8 mouse cellular contexts compared by ENCODE assay signal in the genomic region with DNA sequence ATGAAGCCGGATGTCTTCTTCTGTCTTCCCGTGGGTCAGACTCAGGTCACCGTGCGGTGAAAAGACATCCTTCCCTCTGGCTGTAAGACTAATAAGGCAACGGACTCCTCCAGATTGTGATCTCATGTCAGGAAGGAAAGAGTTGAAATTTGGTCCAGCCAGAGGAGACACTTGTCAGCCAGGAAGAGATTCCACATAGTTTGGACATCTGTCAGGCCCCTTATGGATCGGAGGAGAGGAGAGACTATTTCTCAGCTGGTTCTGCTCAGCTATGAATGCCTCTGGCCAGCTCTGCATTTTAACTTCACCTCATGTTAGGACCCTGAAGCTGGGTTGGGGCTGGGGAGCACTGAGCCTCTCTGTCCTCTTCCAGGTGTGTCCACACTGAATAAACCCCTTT. TPM values are rescaled to one million over a fixed set of nuclear protein-coding genes. Genes with fewer than 3 reads are reported as not detected.
A peak's percentile ranks its signal among the peaks of the same experiment; 100 is the strongest.
DNase-seq lines count a peak whose midpoint lies in the region; ATAC-seq and TF ChIP-seq lines count a peak whose summit lies in the region.

No protein-coding gene starts in this region.

- H3K4me3 ChIP-seq in heart, embryonic 10.5 days = peak overlapping the region; percentile 38
- H3K4me3 ChIP-seq in midbrain, embryonic 14.5 days (replicated peaks; ENCODE audit: low read depth, low read length) = no peak overlapping the region
- H3K4me3 ChIP-seq in midbrain, embryonic 11.5 days (ENCODE audit: low read depth, low read length) = no peak overlapping the region
- no peak overlapping the region for H3K4me3 ChIP-seq in kidney, postnatal 0 days (replicated peaks; ENCODE audit: low read depth, low read length)
- H3K4me3 ChIP-seq in stomach, embryonic 15.5 days (replicated peaks) = no peak overlapping the region
- no peak overlapping the region for H3K4me3 ChIP-seq in liver, embryonic 12.5 days

- ATAC-seq in midbrain, embryonic 14.5 days (ENCODE audit: low FRiP score, low TSS enrichment) = no peak
- no peak for ATAC-seq in midbrain, embryonic 11.5 days (ENCODE audit: low FRiP score)
- ATAC-seq in kidney, postnatal 0 days (replicated peaks; ENCODE audit: low FRiP score, low read depth) = no peak
- no peak for ATAC-seq in stomach, embryonic 15.5 days (ENCODE audit: insufficient read depth, low FRiP score, low read depth)
- ATAC-seq in liver, embryonic 12.5 days = no peak

- no peaks in the 10 kb centered on the region for H3K27me3 ChIP-seq in heart, embryonic 10.5 days (ENCODE audit: insufficient read depth, poor library complexity, severe bottlenecking)
- no peaks in the 10 kb centered on the region for H3K27me3 ChIP-seq in midbrain, embryonic 14.5 days (ENCODE audit: control insufficient read depth, insufficient read depth, low read length)
- H3K27me3 ChIP-seq in midbrain, embryonic 11.5 days (ENCODE audit: control insufficient read depth, insufficient read depth, low read length) = no peaks in the 10 kb centered on the region
- H3K27me3 ChIP-seq in kidney, postnatal 0 days (ENCODE audit: insufficient read depth, low read length) = no peaks in the 10 kb centered on the region
- no peaks in the 10 kb centered on the region for H3K27me3 ChIP-seq in stomach, embryonic 15.5 days (replicated peaks)
- H3K27me3 ChIP-seq in liver, embryonic 12.5 days (replicated peaks) = peaks cover 10% of the 10 kb centered on the region

- H3K27ac ChIP-seq in heart, embryonic 10.5 days = peak overlapping the region; percentile 90
- H3K27ac ChIP-seq in midbrain, embryonic 14.5 days (replicated peaks; ENCODE audit: low read depth, low read length) = peak overlapping the region; percentile 76
- no peak overlapping the region for H3K27ac ChIP-seq in midbrain, embryonic 11.5 days (ENCODE audit: low read depth, low read length)
- H3K27ac ChIP-seq in kidney, postnatal 0 days = peak overlapping the region; percentile 3; the same call in 1 of the 2 replicates
- peak overlapping the region; percentile 46; the same call in 1 of the 2 replicates for H3K27ac ChIP-seq in stomach, embryonic 15.5 days
- no peak overlapping the region for H3K27ac ChIP-seq in liver, embryonic 12.5 days

- peaks cover 84% of the 10 kb centered on the region for H3K4me1 ChIP-seq in heart, embryonic 10.5 days
- peaks cover 4% of the 10 kb centered on the region for H3K4me1 ChIP-seq in midbrain, embryonic 14.5 days (ENCODE audit: control insufficient read depth, insufficient read depth, low read length)
- H3K4me1 ChIP-seq in midbrain, embryonic 11.5 days (ENCODE audit: control insufficient read depth, insufficient read depth, low read length) = no peaks in the 10 kb centered on the region; the same call in 1 of the 2 replicates
- peaks cover 9% of the 10 kb centered on the region; the same call in 1 of the 2 replicates for H3K4me1 ChIP-seq in kidney, postnatal 0 days (replicated peaks; ENCODE audit: insufficient read depth, low read length)
- peaks cover 21% of the 10 kb centered on the region for H3K4me1 ChIP-seq in stomach, embryonic 15.5 days
- no peaks in the 10 kb centered on the region for H3K4me1 ChIP-seq in liver, embryonic 12.5 days

- no peaks in the 10 kb centered on the region for H3K9me3 ChIP-seq in heart, embryonic 10.5 days
- no peaks in the 10 kb centered on the region for H3K9me3 ChIP-seq in midbrain, embryonic 14.5 days (ENCODE audit: control insufficient read depth, low read length)
- H3K9me3 ChIP-seq in midbrain, embryonic 11.5 days (ENCODE audit: control insufficient read depth, low read length) = no peaks in the 10 kb centered on the region
- H3K9me3 ChIP-seq in kidney, postnatal 0 days (replicated peaks; ENCODE audit: low read length) = no peaks in the 10 kb centered on the region
- H3K9me3 ChIP-seq in stomach, embryonic 15.5 days = no peaks in the 10 kb centered on the region
- H3K9me3 ChIP-seq in liver, embryonic 12.5 days (replicated peaks) = no peaks in the 10 kb centered on the region

- no peak overlapping the region; the same call in 1 of the 2 replicates for H3K9ac ChIP-seq in midbrain, embryonic 14.5 days (replicated peaks; ENCODE audit: low read length)
- H3K9ac ChIP-seq in midbrain, embryonic 11.5 days (ENCODE audit: low read length) = no peak overlapping the region
- no peak overlapping the region for H3K9ac ChIP-seq in kidney, postnatal 0 days (ENCODE audit: low read depth, low read length)
- no peak overlapping the region for H3K9ac ChIP-seq in stomach, embryonic 15.5 days
- no peak overlapping the region for H3K9ac ChIP-seq in liver, embryonic 12.5 days

- no peak for TF ChIP-seq CTCF in kidney, postnatal 0 days (IDR thresholded peaks at IDR 0.05; ENCODE audit: low read depth)

- peaks cover 7% of the 10 kb centered on the region; the same call in 1 of the 2 replicates for H3K36me3 ChIP-seq in heart, embryonic 10.5 days
- H3K36me3 ChIP-seq in midbrain, embryonic 14.5 days (ENCODE audit: control insufficient read depth, insufficient read depth, low read length) = no peaks in the 10 kb centered on the region
- no peaks in the 10 kb centered on the region for H3K36me3 ChIP-seq in midbrain, embryonic 11.5 days (ENCODE audit: control insufficient read depth, insufficient read depth, low read length)
- H3K36me3 ChIP-seq in kidney, postnatal 0 days (ENCODE audit: insufficient read depth, low read length) = no peaks in the 10 kb centered on the region
- H3K36me3 ChIP-seq in stomach, embryonic 15.5 days = no peaks in the 10 kb centered on the region
- H3K36me3 ChIP-seq in liver, embryonic 12.5 days = no peaks in the 10 kb centered on the region

- WGBS in heart, embryonic 10.5 days = 31% methylated on average over 6 of the region's 6 CpGs
- WGBS in midbrain, embryonic 14.5 days = 77% methylated on average over 6 of the region's 6 CpGs
- WGBS in midbrain, embryonic 11.5 days = 81% methylated on average over 6 of the region's 6 CpGs
- 24% methylated on average over 6 of the region's 6 CpGs for WGBS in kidney, postnatal 0 days
- 43% methylated on average over 6 of the region's 6 CpGs for WGBS in stomach, embryonic 15.5 days
- 62% methylated on average over 6 of the region's 6 CpGs for WGBS in liver, embryonic 12.5 days (ENCODE audit: insufficient replicate concordance)

- DNase-seq in heart, embryonic 10.5 days (ENCODE audit: low spot score) = no peak
- no peak for DNase-seq in heart, adult 11 months
- peak; percentile 32 for DNase-seq in midbrain, embryonic 14.5 days
- no peak for DNase-seq in midbrain, embryonic 11.5 days (ENCODE audit: low spot score, missing footprints)
- DNase-seq in kidney, postnatal 0 days (ENCODE audit: low spot score) = peak; percentile 47
- no peak for DNase-seq in gastrocnemius, postnatal 4 days (ENCODE audit: low spot score in 2 of 2)

- peak overlapping the region; percentile 20; the same call in 1 of the 2 replicates for H3K4me2 ChIP-seq in midbrain, embryonic 14.5 days (ENCODE audit: low read length)
- no peak overlapping the region for H3K4me2 ChIP-seq in midbrain, embryonic 11.5 days
- H3K4me2 ChIP-seq in kidney, postnatal 0 days (ENCODE audit: low read length) = peak overlapping the region; percentile 30; the same call in 1 of the 2 replicates
- peak overlapping the region; percentile 37; the same call in 1 of the 2 replicates for H3K4me2 ChIP-seq in stomach, embryonic 15.5 days
- no peak overlapping the region for H3K4me2 ChIP-seq in liver, embryonic 12.5 days

RNA-seq across cellular contexts. Expression of gene Apol6, which starts 30.1 kb away (rescaled TPM):
- polyA plus RNA-seq in heart, embryonic 10.5 days (2016; fragmentation: Nextera tagmentation; extraction: Ambion mirVana) = 0.27 and 0.77 TPM in 2 replicates
- 0.15 TPM in 1 of 2 replicates, not detected in the other for polyA plus RNA-seq in midbrain, embryonic 14.5 days (2014; fragmentation: Nextera tagmentation; extraction: Ambion mirVana)
- polyA plus RNA-seq in midbrain, embryonic 11.5 days (2014; fragmentation: Nextera tagmentation; extraction: Ambion mirVana) = not detected in 2 replicates
- 0.08 TPM in 1 of 2 replicates, not detected in the other for polyA plus RNA-seq in kidney, postnatal 0 days (2015; fragmentation: Nextera tagmentation; extraction: Ambion mirVana)
- polyA plus RNA-seq in stomach, embryonic 15.5 days (2015; fragmentation: Nextera tagmentation; extraction: Ambion mirVana) = not detected in 2 replicates
- polyA plus RNA-seq in liver, embryonic 12.5 days (2016; fragmentation: Nextera tagmentation; extraction: Ambion mirVana) = 0.14 and 0.25 TPM in 2 replicates
- total RNA-seq in gastrocnemius, postnatal 4 days (2021) = 1 to 10 TPM; 5.9 to 7.8 TPM

RNA-seq across cellular contexts. Expression of gene Mb, which starts 36.0 kb away (rescaled TPM):
- polyA plus RNA-seq in heart, embryonic 10.5 days (2016; fragmentation: Nextera tagmentation; extraction: Ambion mirVana) = 29.5 and 90.1 TPM in 2 replicates
- polyA plus RNA-seq in midbrain, embryonic 14.5 days (2014; fragmentation: Nextera tagmentation; extraction: Ambion mirVana) = 0.57 and 1.2 TPM in 2 replicates
- not detected in 2 replicates for polyA plus RNA-seq in midbrain, embryonic 11.5 days (2014; fragmentation: Nextera tagmentation; extraction: Ambion mirVana)
- polyA plus RNA-seq in kidney, postnatal 0 days (2015; fragmentation: Nextera tagmentation; extraction: Ambion mirVana) = 0.62 and 0.76 TPM in 2 replicates
- 1.1 and 1.3 TPM in 2 replicates for polyA plus RNA-seq in stomach, embryonic 15.5 days (2015; fragmentation: Nextera tagmentation; extraction: Ambion mirVana)
- polyA plus RNA-seq in liver, embryonic 12.5 days (2016; fragmentation: Nextera tagmentation; extraction: Ambion mirVana) = 0.17 TPM in 1 of 2 replicates, not detected in the other
- 100 to 1,000 TPM; 153 to 201 TPM for total RNA-seq in gastrocnemius, postnatal 4 days (2021)

Comparison
In these comparisons a context has a peak if more than half of its experiments do, and no peak if none do; other contexts are left out.
1. DNase-seq: peak in midbrain, embryonic 14.5 days (single experiment) and kidney, postnatal 0 days (single experiment); none in heart, embryonic 10.5 days (single experiment), heart, adult 11 months (single experiment), midbrain, embryonic 11.5 days (single experiment) and gastrocnemius, postnatal 4 days (0 of 2).
2. H3K27ac ChIP-seq: peak in heart, embryonic 10.5 days (single experiment), midbrain, embryonic 14.5 days (single experiment), kidney, postnatal 0 days (single experiment) and stomach, embryonic 15.5 days (single experiment); none in midbrain, embryonic 11.5 days (single experiment) and liver, embryonic 12.5 days (single experiment).
3. H3K4me2 ChIP-seq: peak in midbrain, embryonic 14.5 days (single experiment), kidney, postnatal 0 days (single experiment) and stomach, embryonic 15.5 days (single experiment); none in midbrain, embryonic 11.5 days (single experiment) and liver, embryonic 12.5 days (single experiment).
4. RNA of gene Mb, which starts 36.0 kb away (polyA plus RNA-seq): 29.5 to 90.1 TPM in heart, embryonic 10.5 days; 1.1 to 1.3 TPM in stomach, embryonic 15.5 days, 0.62 to 0.76 TPM in kidney, postnatal 0 days, 0.57 to 1.2 TPM in midbrain, embryonic 14.5 days, 0.17 TPM in liver, embryonic 12.5 days and not detected in midbrain, embryonic 11.5 days; every median in the first group is over 10 times any median in the second.